Mouse (Mus musculus) left cerebral cortex, adult 2 months (tissue): ENCODE results near the gene Thoc7. TPM values are rescaled to one million over a fixed set of nuclear protein-coding genes. Genes with fewer than 3 reads are reported as not detected.
"Not testable (repeated sequence)": the region's sequence is repeated elsewhere in the genome, so short reads cannot be mapped to it uniquely, and the experiment has no call there.

ENCODE experiments used
- DNase-seq, 2 experiments: peaks; one replicate each; pipeline ENCODE4 v3.0.0; 2021 to 2022; ENCODE audit warnings: low spot score in 2 of 2, mixed read lengths in 1 of 2; ENCODE audit errors: extremely low spot score in 1 of 2
- H3K27ac ChIP-seq: fragments of 200-600 bp; 2 replicates; pipeline ENCODE4 v1.8.1; 2022
- H3K4me3 ChIP-seq: fragments of 200-600 bp; 2 replicates; pipeline ENCODE4 v1.8.1; 2022
- CTCF ChIP-seq: fragments of 200-600 bp; IDR thresholded peaks from 2 replicates; pipeline ENCODE4 v1.8.1; 2022; ENCODE audit warnings: antibody characterized with exemption, mild to moderate bottlenecking, moderate library complexity
- intact Hi-C: fragments of 180-260 bp; cut with DNase I; formaldehyde crosslinking; loops from one replicate; pipeline ENCODE4 v1.15.1; 2025
- total RNA-seq, 2 experiments: library from RNA; stranded (reverse); gene quantifications; 2 replicates each; pipeline ENCODE4 v1.2.3; 2021

The Thoc7 gene
- total RNA-seq, 2 experiments from 2014 or later = 90.3 to 106 TPM

GRCm38 (mm10) chr14:13968476-13968875 is 6.8 kb upstream of the Thoc7 start:
- intact Hi-C loops = no loop called here
- no peak overlapping the region for H3K27ac ChIP-seq
- no peak overlapping the region for H3K4me3 ChIP-seq
- TF ChIP-seq CTCF = no peak
- DNase-seq = no peak

- Histone ChIP-seq H3K4me3 (no peak overlapping the region), H3K27ac (no peak overlapping the region)
- intact Hi-C loops = no loop called here
- no peak; the same call in 1 of the 2 replicates for TF ChIP-seq CTCF
- DNase-seq = no peak
Observed at GRCm38 (mm10) chr14:13967607-13968006, 6.0 kb upstream of the Thoc7 start.

DNA sequence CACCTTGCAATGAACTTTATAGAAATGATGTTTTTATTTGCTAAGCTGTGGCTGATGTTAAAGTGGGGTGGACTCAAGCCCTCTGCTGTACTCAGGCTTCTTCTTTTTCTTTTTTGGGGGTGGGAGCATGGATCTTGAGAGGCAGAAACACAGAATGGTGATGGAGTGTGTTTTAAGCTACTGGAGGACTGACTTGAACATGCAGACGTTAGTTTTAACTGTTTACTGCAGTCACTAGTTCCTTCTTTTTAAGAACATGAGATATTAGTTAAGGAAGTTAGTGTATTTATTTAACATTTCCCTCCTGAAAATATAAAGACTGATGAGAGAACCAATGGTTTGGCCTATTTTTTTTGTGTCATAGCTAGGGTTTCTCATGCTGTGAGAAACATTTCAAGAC is 1.9 kb upstream of the Thoc7 start:
- intact Hi-C loops = no loop called here

GRCm38 (mm10) chr14:13962476-13962875 is 824 bp upstream of the Thoc7 start:
- H3K27ac ChIP-seq = no peak overlapping the region
- no peak for DNase-seq
- H3K4me3 ChIP-seq = no peak overlapping the region
- intact Hi-C loops = no loop called here
- no peak for TF ChIP-seq CTCF

More for the DNA sequence above, 1.9 kb upstream of the Thoc7 start:
- no peak overlapping the region for H3K4me3 ChIP-seq
- H3K27ac ChIP-seq = no peak overlapping the region
- TF ChIP-seq CTCF = no peak
- DNase-seq = no peak

- DNase-seq = peak; percentile 67 to 68
- intact Hi-C loops = loop anchor here (1.0 to 2.0 kb wide), 2 partner anchors 53 to 138 kb away; no protein-coding TSS in a partner anchor
- TF ChIP-seq CTCF = no peak
Observed at GRCm38 (mm10) chr14:13960482-13961325, 948 bp downstream of the Thoc7 start.

DNA sequence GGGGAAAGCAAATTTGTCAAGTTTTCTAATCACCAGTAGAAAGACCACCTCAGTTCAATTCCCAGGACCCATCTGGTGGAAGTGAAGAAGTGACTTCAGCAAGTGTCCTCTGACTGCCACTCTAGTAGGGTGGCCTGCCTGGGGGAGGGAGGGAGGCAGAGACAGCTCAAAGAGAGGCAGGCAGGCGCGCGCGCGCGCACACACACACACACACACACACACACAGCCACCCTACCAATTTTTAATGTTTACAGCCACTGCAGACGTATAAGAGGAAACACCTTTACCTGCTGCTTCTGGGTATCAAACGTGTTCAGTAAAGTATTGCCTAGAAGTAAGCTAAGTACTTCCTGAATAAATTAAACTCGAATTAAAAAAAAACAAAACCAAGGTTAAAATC is 1.6 kb downstream of the Thoc7 start:
- intact Hi-C loops = loop anchor here (1.0 to 2.0 kb wide), 2 partner anchors 53 to 139 kb away; no protein-coding TSS in a partner anchor
- H3K27ac ChIP-seq = peak overlapping the region; percentile 89
- DNase-seq = peak in 1 of 2 experiments; percentile 22
- TF ChIP-seq CTCF = no peak
- H3K4me3 ChIP-seq = peak overlapping the region; percentile 84

More at GRCm38 (mm10) chr14:13960482-13961325, 948 bp downstream of the Thoc7 start:
- peak overlapping the region; percentile 89 for H3K27ac ChIP-seq
- peak overlapping the region; percentile 84 for H3K4me3 ChIP-seq

- H3K4me3 ChIP-seq, DNase-seq, H3K27ac ChIP-seq, intact Hi-C loops: not testable (repeated sequence)
Observed at GRCm38 (mm10) chr14:13952151-13952550, 9.5 kb downstream of the Thoc7 start.

- Histone ChIP-seq H3K27ac (no peak overlapping the region), H3K4me3 (no peak overlapping the region)
- intact Hi-C loops = no loop called here
- DNase-seq = peak in 1 of 2 experiments; percentile 24
- peak; percentile 55 for TF ChIP-seq CTCF
Observed at GRCm38 (mm10) chr14:13950401-13950800, 11.3 kb downstream of the Thoc7 start.

DNA sequence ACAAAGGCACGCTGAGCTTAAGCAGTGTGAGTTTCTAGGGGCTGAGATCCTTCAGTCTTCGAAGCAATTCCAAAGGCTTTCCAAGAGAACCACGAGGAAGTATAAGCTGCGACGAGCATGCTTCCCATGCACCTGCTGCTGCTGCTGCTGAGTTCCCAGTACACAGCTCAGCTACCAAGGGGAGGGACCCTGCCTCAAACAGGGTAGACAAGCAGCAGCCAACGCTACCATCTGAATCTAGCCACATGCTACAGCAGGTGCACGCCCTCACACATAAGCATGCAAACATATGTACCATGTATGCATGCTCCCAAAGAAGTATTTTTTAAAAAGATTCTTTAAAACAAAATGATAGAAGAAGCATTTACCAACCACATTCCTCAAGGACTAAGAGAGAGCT is 13.3 kb downstream of the Thoc7 start:
- no peak overlapping the region for H3K27ac ChIP-seq
- no peak overlapping the region for H3K4me3 ChIP-seq
- intact Hi-C loops = no loop called here
- DNase-seq = no peak
- TF ChIP-seq CTCF = no peak

- Histone ChIP-seq H3K4me3 (no peak overlapping the region), H3K27ac (no peak overlapping the region)
- TF ChIP-seq CTCF = no peak
- no peak for DNase-seq
- intact Hi-C loops = no loop called here
Observed at GRCm38 (mm10) chr14:13944686-13945085, 17.0 kb downstream of the Thoc7 start.

- no peak for TF ChIP-seq CTCF
- H3K27ac ChIP-seq = no peak overlapping the region
- H3K4me3 ChIP-seq = no peak overlapping the region
- intact Hi-C loops = no loop called here
- no peak for DNase-seq
Observed at GRCm38 (mm10) chr14:13934052-13934371, 27.6 kb downstream of the Thoc7 start.

- Histone ChIP-seq H3K27ac (no peak overlapping the region), H3K4me3 (no peak overlapping the region)
- TF ChIP-seq CTCF = no peak
- no peak for DNase-seq
- intact Hi-C loops = no loop called here
Observed at GRCm38 (mm10) chr14:13933290-13934051, 28.2 kb downstream of the Thoc7 start.
